Mouse (Mus musculus): Measurements from ENCODE around the gene Atl1.

DNA sequence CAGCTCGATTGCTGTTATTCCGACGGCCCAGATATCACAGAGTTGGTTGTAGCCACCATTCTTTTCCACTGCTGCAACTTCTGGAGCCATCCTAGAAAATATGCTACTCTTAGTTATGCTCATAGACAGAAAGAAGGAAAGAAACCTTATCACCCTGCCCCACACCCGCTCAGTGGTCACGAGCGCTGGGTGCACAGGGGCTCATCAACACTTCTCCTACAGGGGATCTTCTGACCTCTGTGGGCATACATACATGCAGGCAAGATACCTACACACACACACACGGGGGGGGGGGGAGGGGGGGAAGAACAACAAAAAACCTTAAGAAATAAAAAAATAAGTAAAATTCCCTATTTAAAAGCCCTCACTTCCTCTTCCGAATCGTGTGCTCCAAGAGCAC, 46.7 kb upstream of the Atl1 start:
- TF ChIP-seq CTCF (conservative IDR thresholded peaks at IDR 0.05; ENCODE audit: insufficient read depth, insufficient read length, low read depth, low read length) (no peak), POLR2A (IDR thresholded peaks at IDR 0.05; ENCODE audit: low read depth, low read length) (no peak)

All from kidney, adult 2 months (tissue).